Mouse (Mus musculus) cerebellum, postnatal 10 days (tissue): ENCODE measurements at regions not wholly inside any gene's neighbourhood (a gene's known extent, or its start where the extent isn't known, plus 50 kb on each side); places are given as distances from the start of the nearest gene placed in this dataset.
A peak's percentile ranks its signal among the peaks of the same experiment; 100 is the strongest.

ENCODE experiments used
- DNase-seq, 2 experiments: peaks; one replicate each; pipeline ENCODE4 v3.0.0; 2021; ENCODE audit warnings: mixed read lengths in 2 of 2

DNA sequence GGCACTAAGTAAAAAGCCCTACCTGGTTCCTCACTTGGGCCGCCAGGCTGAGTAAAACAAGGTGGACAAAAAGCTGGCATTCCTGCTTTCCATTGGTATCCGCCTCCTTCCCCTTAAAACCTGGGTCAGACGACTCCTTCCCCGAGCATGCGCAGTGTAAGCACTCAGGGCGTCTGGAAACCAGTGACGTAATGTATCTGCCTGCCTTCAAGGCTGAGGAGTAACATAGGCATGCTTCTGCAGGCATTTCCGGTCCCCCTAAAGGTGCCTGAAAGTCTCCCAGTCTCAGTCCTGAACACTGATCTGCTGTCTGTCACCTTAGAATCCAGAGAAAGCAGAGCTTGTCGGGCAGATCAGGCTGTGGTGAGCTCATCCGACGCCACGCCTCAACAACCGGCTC lies 140.7 kb downstream of the Cd24a start:
- no peak for DNase-seq

GRCm38 (mm10) chr10:43721356-43721755 lies 143.3 kb downstream of the Cd24a start:
- no peak for DNase-seq

- DNase-seq, result no peak
Observed at GRCm38 (mm10) chr10:43722164-43722563, 144.1 kb downstream of the Cd24a start.

DNA sequence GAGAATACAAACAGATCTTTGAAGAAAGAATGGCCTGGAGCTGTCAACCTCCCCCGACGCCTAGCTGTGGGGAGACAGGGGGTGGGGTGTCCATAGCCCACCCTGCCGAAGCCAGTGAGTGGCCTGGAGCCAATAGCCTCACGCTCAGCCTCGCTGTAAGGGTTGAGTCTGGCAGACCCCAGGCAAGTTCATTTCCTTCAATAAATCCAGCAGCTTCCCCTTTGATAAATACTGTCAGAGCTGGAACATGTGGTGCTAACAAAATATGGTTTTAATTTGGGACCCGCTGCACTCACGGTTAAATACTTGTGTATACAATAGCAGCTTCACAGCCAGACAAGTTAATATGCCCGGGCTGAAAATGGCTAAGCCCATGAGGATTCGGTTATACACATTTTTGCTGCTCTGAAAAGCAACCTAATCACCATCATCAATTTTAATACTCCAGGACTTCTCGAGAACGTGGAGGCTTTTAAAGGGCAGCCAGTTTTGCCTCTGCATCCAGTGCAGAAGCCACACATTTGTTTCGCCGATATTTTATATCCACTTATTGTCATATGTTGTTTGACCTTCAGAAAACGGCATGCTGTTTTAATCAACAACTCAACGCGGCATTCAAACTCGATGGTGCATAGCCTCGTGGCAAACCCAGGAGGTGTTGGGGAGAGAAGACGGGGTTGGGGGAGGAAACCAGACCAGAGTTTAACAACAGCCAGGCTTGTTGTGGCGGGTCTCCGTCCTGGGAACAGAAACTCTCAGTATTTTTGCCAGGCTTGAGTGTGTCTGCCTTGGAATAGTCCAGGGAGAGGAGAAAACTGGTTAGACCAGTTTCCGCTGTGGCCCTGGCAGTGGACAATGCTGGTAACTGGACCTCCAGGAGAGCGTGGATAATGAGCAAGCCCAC lies 144.9 kb downstream of the Cd24a start:
- DNase-seq, result peak; percentile 38 to 44

DNA sequence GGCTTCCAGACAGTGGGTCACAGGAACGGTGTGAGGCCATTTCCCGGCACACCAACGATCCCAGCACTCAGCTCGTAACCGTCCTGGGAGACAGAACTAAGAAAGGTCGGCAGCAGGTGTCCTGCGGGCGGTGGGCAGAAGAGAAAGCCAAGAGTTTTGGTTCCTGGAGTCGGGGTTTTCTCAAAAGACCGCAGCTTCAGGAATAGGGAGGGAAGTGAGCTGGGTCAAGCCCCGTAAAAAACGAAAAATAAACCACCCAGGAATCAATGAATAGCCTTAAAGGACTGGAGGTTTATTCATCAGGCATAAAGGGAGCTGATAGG lies 145.5 kb downstream of the Cd24a start:
- DNase-seq, result no peak

GRCm38 (mm10) chr10:43727746-43728145 lies 149.7 kb downstream of the Cd24a start:
- no peak for DNase-seq

DNA sequence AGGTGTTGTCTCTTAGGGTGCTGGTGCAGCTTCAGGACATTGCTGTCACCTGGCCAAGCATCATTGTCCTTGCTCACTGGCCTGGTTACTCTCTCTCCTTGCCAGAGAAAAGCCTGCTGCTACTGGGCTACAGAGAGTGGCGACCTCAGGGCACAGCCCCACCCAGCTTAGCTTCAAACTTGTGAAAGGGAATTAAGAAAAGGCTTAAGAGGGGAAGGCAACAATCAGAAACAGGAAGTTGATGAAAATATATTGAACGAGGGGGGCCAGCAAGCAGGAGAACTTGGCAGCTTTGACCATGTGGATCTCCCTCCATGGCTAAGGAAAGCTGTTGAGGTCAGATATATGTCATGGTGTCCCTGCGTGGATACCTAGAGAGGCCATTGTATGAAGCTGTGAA lies 151.1 kb downstream of the Cd24a start:
- DNase-seq, result no peak

DNA sequence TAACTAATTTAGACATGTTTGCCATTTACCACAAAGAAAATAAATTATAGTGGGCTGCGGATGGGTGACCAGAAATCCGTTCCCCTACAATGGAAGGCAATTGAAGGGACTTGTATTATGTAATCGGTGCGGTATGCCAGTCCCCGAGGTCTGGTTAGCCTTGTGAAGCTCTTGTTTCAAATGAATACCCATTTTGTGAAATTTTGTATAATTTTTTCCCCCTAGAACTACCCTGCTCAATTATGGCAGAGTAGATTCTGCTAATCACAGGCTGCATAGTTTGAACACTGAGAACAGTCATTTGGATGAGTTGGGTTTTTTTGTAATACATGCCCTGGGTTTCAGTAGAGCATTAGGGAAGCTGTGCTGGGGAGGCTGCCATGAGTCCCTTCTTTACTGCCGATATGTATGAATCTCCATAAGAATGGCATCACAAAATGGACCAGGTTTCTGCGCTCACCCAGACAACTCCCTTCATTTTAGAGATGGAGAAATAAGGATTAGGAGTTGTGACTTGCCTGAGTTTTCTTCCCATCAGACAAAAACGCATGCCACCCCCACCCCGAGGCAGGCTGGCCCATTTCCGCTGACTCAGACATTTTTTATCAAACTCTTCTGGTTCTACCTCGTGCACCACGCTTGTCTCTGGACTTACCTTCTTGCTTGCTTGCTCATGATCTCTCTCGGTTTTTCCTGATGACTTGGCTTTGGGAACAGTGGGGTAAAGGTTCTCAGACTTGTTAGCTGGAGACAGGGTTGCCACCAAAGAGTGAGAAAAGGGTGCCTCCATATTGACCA lies 155.7 kb downstream of the Cd24a start:
- DNase-seq, result no peak

- no peak for DNase-seq
Observed at GRCm38 (mm10) chr10:43739181-43739580, 161.1 kb downstream of the Cd24a start.

- DNase-seq, result no peak
Observed at GRCm38 (mm10) chr10:43739718-43740117, 161.6 kb downstream of the Cd24a start.

DNA sequence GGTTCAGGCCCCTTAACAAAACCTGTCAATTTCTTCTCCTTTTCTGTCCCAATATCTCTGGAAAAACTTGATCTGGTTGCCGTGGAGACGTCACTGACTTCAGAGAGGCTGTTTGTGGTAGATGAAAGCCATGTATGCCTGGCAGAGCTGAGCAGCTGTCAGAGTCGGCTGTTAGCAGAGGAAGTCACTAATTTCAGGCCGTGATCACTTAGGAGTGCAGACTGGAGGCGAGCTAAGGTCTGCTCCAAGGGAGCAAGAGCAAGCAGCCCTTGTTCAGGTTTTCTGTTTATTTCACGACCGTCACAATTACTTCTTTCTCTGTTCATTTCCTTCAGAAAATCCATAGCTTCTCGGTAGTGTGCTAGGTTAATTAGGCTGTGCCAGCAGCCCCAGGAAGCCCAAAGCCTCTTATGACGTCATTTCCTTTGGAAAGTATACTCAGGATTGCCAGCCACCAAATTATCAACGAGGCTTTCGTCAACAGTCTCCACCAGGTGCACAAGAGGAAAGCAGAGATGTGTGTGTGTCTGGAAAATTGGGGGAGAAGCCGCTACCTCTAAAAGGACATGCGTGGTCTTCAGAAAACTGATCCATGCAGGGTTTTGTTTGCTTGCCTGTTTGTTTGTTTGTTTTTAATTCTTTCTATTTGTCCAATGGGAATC lies 161.2 kb downstream of the Qrsl1 start:
- peak in 1 of 2 experiments; percentile 35 for DNase-seq

GRCm38 (mm10) chr10:43741361-43742084 lies 160.0 kb downstream of the Qrsl1 start:
- no peak for DNase-seq

GRCm38 (mm10) chr10:43742085-43743054 lies 159.2 kb downstream of the Qrsl1 start:
- peak in 1 of 2 experiments; percentile 10 for DNase-seq

GRCm38 (mm10) chr10:43743188-43744120 lies 158.1 kb downstream of the Qrsl1 start:
- DNase-seq, result no peak

- no peak for DNase-seq
Observed at GRCm38 (mm10) chr10:43745931-43746630, 155.5 kb downstream of the Qrsl1 start.

DNA sequence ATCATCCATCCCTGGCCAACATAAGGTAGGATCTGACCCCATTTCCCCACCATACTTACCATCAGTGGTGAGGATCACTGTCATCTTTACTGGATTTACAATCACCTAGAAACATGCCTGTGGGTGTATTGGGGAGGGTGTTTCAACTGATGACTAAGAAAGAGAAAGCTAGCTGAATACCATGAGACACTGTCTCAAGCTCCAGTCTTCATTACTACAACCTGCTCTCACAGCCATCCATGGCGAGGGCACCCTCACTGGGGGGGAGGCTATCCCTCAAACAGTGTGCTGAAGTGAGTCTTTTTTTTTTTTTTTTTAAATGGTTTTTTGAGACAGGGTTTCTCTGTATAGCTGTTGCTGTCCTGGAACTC lies 154.9 kb downstream of the Qrsl1 start:
- DNase-seq, result no peak

- DNase-seq, result no peak
Observed at GRCm38 (mm10) chr10:43747541-43747940, 154.0 kb downstream of the Qrsl1 start.

- DNase-seq, result no peak
Observed at GRCm38 (mm10) chr10:43748300-43748699, 153.2 kb downstream of the Qrsl1 start.

- DNase-seq, result no peak
Observed at GRCm38 (mm10) chr10:43749496-43750110, 151.9 kb downstream of the Qrsl1 start.
